Mouse (Mus musculus) neutrophil, adult 5-6 weeks (primary cell): ENCODE data around the gene Grin3a. TPM values are rescaled to one million over a fixed set of nuclear protein-coding genes. Genes with fewer than 3 reads are reported as not detected.

Experiments
- ATAC-seq: fragments of 151-379, 151-347 bp; 2 replicates; pipeline ENCODE4 v1.8.0; 2017; ENCODE audit warnings: mild to moderate bottlenecking, moderate TSS enrichment; ENCODE audit not compliant: insufficient number of reproducible peaks, poor library complexity, low FRiP score, severe bottlenecking; ENCODE audit errors: extremely low read depth
- total RNA-seq: library from RNA; stranded (forward); fragments of 200-1000 nt; gene quantifications from 2 replicates; pipeline ENCODE4 v1.2.3, GENCODE M21; 2017

Grin3a gene
- total RNA-seq, result 0.12 and 0.23 TPM in 2 replicates

DNA sequence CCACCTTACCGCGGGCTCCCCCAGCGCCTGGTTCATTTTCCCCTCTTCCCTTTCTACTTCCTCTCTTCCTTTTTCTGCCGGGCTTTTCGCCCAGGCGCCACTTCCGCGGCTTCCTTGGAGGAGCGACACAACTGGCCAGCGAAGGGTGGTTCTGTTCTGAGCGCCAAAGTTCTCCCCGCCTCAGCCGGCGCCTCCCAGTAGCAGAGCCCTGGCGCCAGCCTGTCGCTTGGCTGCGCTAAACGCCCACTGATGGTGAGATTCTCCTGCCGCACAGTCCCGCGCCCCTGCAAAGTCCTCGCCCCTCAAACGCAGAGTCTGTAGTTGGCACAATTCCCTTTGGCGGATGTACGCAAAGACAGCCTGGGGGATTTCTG is at the start of gene Grin3a:
Gene Grin3a, minus strand, starts transcription at position 133 of the 374 bp plus-strand sequence.
- no peak for ATAC-seq

DNA sequence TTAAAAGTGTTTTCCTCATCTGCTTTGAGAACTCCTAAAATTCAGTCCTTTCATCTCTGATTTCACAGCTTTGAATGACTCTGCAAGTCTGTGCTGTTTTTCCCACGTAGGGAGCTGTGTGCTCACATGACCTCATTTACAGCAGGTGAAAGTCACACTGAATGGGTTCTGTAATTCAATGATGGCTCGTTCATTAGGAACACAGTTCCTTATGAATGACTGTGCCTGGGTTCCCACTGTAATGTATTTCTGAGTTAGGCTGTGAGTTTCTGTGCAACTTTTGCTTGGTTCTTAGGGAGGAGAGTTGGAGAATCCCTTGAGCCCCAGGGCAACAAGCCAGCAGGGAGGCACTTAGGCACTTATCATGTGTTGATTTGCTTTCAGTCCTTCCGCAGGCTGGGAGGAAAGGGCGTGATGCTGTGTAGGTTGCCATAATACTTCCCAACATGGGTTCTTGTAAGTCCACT is 46.3 kb upstream of the Grin3a start:
- no peak for ATAC-seq

DNA sequence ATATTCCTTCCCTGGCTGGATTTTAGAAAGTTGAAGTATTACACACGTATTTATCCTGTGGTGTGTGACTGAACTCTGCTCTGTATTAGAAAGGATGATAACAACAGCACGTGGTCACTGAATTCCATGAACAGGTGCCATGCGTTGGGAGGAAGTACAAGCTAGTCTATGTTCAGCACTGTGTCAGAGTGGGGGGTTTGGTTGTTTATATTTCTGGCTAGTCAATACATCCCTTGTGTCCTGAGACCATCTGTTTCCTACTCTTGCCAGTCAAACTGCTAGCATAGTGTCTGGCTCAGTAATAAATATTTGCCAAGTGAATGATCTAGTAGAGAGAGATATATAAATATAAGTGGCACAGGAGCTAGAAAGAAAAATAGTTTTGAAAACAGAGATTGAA is 31.5 kb upstream of the Grin3a start:
- no peak for ATAC-seq

DNA sequence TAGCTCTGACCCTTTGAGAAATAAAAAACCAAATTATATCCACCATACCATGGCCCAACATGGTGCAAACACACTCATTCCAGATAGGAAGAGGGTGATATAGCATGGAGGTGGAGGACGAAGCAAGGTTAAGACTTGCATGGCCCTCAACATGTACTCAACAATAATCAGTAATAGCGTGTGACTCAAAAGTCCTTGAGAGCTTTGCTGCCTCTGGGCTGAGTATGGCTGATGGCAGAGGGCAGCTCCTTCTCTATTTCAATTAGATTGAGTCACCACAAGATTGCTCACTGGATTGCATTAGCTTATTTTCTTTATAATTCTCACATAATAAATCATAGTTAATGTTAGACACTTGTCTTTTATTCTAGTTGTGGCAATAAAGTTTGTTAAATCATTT is 15.1 kb upstream of the Grin3a start:
- ATAC-seq, result no peak

DNA sequence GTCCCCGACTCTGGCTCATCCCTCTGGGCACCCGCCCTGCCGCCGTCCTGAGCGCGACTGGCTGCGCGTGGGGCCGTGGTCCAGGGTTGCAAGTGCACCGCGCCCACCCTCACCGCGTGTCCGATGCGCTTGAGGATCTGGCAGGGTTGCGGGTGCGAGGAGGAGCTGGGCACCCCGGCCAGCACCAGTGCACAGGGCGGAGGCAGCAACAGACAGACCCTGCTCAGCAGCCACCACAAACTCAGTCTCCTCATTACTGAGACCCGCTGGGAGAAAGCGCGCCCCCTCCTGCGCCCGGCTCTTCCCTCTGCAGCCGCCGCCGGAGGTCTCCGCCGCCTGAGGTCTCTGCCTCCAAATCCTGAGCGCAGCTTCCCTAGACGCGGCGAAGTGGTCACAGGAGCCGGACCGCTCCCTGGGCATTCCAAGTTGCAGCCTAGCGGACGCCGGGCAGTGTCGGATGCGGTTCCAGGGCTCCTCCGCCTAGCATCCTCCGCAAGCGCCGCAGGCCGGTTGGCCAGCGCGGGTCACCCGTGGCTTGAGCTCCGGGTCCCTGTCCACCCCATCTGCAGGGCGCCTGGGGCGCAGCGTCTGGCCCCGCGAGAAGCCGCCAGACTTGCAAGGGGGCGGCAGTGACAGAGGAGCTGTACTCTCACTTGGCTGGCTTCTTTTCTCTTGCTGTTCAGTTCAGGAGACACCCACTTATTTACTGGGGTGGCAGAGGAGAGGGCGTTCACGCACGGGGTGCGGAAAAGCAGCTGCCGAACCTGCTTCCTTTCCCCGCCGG is 524 bp downstream of the Grin3a start:
- ATAC-seq, result no peak

DNA sequence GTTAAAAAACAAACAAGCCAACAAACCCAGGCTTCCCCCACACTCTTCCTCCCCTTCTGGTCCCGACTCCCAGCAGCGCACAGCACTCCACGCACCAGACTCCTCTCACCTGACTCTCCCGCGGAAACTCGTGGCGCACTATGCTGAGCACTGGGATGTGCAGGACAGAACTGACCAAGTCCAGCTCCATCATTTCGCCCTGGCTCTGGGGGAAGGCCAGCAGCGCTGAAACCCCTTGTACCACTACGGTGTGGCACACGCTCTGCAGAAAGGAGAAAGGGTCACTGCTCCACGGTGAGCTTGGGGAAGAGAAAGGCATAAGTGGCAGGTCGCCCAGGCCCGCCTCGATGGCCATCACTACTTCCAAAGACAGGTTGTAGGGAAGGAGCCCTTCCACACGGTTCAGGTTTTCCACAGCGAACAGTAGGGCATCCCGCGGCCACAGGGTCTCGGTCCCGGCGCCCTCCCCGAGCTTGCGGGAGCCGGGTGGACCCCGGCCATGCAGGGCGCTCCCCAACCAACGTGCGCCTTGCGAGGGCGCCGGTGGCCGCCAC is 1.2 kb downstream of the Grin3a start:
- no peak for ATAC-seq

DNA sequence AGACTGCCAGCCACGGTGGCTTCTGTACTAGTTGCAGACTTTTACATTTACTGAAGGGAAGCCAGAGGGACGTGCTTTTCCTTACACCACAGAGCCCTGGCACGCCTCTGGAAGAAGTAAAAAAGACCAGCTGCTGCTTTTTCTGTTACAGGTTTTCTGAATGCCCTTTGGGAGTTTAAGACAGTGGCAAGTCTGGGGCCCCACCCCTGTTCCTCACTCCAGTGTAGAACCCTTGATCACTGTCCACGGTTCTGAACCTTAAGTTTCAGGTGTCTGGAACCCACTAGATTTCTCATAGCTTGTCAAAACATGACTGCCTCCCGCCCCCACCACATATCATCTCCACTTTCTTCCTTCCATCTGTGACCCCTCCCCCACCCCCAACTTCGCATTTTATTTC is 1.8 kb downstream of the Grin3a start:
- no peak for ATAC-seq

DNA sequence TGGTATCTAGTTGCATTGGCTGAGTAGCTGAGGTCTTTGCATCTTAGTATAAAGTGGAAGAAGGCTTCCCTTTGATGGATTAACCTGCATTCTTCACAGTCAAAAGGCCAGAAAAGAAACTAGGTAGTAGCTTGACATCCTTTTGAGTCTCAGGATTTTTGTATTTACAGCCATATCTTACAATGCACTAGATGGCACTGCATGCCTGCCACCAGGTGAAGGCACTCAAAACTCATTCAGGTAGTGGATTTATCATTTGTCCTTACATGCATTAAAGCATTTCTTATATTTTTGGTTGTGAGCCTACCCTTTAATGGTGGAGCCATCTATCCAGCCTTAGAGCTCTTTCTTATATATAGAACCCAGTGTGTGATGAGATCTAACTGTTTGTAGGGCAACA is 13.5 kb downstream of the Grin3a start:
- no peak for ATAC-seq

DNA sequence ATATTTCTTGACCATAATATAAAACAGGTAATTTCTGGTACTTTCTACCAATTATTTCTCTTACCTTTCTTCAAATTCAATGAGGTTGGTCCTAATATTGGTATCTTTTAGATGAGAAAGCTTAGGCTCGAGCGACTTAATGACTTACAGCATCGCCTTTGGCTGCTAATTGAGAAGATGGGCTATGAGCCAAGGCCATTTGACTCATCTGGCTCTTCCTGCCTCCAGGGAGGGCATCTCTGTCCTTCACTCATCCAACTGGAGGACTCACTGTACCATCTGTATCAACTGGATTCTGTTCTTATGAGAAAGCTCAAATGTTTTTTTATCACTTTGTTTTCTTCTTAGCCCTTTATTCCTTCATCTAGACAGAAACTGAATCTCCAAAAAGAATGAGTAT is 31.7 kb downstream of the Grin3a start:
- ATAC-seq, result no peak

DNA sequence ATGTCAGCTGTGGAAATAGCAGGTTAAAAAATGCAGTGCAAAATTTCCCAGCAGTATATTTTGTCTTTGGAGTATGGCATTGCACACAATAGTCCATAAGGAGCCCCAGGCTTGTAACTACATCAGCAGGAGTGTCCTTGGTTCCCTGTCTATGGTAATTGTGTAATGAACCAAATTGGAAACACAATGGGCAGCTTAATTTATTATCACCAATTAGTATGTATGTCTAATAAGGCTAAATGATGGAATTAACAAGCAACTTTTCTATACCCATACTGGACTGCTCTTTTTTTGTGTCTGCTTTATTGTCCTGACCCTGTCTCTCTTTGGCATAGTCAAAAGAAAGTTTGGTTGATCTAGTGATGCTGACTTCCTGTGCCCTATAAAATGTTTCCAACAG is 38.8 kb downstream of the Grin3a start:
- ATAC-seq, result no peak

DNA sequence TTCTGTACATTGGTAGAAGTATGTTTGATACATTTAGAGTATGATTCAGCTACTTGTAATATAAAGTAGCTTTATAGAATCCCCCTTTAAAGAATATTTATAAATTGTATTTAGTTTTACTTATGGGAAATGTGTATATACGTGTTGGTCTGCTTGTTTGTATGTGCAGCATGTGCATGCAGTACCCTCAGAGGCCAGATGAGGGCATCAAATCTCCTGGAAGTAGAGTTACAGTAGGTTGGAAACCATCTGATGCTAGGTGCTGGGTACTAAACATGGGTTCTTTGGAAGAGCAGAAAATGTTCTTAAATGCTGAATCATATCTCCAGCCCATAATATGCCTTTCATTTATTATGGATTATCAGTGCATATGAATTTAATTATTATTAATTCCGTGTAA is 46.2 kb downstream of the Grin3a start:
- ATAC-seq, result no peak

DNA sequence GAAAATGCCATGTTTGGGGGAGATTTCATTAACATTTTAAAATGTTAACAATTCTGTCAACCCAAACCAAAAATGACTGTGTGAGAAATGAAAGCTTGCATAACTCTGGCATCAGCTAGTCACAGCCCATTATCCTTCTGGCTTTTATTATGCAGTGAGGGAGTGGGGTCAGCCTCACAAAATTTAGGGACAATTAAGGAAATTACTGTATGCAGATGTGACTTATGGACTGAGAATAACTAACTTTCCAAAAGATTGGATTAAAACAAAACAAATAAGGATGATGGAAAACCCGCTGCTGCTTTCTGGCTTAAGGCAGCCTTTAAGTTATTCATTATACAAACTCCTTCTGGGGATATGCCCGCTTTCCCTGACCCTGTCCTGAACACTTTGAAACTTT is 56.6 kb downstream of the Grin3a start:
- no peak for ATAC-seq

DNA sequence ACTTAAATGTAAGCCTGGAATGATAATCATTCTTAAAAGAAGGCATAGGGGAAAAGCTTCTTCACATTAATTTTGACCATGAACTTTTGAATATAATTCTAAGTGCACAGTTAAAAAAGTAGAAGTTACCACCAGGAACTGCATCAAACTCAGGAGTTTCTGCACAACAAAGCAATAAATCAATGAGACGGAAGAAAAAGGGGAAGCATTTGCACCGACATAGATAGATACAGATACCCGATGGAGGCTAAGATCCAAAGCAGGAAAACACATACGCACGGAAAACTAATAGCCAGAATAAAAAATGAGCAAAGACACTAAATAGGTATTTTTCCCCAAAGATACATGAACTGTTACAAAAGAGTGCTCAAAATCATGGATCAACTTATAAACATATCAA is 102.7 kb downstream of the Grin3a start:
- ATAC-seq, result no peak

DNA sequence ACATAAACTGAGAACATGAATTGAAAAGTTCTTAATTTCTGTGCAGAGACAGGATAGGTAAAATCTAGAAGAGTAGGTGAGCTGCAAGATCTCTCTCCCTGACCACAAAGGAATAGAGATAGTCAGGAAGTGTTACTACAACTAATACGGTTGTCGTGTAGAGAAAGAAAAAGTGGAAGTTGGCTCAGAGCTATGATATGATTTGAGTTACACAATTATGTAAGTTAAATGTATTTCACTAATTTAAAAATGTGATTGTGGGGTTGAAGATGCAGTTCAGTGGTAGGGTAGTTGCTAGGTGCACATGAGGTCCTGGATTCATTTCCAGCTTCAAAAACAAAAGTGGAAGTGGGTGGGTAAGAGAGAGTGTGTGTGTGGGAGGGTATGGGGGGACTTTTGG is 103.6 kb downstream of the Grin3a start:
- ATAC-seq, result no peak

DNA sequence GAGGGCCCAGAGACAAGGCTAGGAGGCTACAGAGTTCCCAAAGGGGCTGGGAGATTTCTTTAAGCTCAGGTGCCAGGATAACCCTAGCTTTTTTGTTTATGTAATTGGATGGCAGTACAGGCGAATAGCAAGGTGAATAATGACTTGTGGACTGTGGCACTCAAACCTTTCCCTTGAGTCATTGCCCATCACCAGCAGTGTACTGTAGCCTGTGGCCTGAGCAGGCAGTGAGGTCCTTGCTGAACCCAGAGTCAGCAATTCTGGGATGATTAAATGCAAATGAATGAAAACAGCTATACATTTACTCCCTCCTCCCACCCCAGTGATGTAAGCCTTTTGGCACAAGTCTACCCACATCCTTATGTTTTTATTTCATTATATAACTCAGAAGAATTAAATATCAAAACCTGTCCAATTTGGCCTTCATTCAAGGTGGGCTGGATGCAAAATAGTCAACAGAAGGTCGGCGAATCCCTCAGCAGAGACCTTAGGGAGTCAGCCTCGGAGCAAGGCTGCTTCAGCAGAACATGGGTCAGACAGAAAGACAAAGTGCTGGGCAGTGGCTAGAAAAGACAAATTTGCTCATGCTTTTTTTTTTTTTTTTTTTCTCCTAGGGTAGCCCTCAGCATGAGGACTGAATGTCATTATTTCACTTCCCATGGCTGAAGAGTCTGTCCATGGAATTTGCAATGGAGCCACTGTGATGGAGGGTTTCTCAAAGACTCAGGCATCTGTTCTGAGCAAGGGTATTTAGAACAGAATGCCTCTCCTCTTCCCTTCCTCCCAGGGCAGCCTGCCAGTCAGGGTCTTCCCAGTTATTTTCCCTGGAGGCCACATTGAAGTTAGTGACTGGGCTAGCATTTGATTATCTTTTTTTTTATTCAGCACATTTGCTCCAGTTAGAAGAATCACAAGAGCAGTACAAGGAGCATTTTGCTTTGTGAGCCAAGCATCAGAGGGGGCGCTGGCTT is 104.5 kb downstream of the Grin3a start:
- no peak for ATAC-seq

DNA sequence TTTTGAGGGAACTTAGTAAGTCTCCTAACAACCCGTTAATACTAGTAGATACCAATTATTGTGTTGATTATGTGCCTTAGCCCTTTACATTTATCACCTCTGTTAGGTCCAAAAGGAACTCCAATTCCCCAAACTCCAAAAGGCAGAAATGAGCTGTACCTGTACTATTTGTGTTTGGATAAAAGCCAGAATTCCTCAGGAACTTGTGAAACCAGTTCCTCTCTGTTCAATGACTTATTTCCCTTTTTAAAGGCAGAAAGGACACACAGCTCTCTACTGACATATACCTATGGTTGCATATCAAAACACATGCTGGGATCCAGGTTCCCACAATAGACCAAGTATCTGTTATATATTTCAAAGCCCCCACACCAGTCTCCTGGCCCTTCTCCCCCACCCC is 106.0 kb downstream of the Grin3a start:
- ATAC-seq, result no peak

DNA sequence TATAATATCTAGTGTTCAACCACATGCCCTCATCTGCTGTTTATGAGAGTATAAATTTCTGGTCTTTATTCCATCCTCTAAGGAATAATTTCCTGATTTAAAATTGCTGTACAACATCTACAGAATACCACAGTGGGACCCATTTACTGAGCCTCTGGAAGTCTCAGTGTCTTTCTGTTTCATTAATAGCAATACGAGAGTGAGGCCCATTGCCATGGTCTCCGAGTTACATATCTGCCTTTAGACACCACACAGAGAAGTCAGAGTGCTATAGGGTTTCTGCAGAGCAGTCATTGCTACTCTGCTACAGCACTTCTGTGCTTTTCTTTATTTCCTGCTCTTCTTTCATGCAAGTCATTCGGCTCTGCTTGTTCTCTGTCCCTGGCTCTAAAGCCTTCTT is 116.2 kb downstream of the Grin3a start:
- ATAC-seq, result no peak

DNA sequence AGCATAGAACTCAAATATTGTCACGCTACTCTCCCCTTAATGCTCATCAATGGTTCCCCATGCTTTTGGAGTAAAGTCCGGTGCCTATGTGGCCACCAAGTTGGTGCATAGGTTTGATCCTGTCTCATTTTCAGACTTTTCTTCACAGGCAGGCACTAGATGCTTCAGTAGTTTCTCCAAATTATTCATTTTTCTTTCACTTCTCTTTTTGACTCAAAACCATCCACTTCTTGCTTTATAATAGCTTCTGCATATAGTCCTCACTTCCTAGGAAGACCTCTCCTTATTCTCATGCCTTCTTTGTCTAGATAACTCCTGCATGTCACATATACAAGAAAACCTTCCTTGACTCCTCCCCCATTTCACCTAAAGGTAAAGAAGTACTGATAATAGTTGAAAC is 121.6 kb downstream of the Grin3a start:
- no peak for ATAC-seq

DNA sequence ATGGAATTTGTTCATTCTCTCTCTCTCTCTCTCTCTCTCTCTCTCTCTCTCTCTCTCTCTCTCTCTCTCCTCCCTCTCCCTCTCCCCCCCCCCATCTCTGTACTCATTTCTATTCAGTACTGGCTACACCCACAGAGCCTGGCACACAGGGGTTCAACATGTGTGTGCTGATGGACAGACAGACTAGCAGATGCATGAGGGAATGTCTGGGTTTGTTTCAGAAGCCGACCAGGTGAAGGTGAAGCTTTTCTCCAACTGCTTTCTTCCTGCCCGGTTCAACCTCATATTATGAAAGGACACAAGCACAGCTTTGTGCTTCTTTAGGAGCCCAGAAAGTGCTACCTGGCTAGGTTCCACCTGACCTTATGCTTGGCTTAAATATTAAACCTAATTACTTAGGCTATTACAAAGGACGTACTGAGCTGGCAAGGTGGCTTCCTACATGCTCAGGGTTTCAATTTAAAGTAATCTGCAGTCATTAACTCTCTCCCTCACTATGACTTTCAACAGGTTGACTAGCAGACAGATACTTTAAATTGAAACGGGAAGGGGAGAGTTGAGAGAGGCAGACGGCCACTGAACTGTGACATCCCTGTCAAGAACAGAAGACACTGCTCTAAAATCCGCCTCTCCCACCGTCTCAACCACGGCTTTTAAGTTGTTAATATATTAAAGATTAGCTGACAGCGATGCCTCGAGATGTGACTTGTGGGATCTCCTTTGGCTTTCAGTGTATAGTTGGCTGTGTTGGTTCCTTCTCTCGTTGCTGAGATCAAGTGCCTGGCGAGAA is 153.9 kb downstream of the Grin3a start:
- no peak for ATAC-seq
